Mouse (Mus musculus) intestine, embryonic 15.5 days (tissue): ENCODE results near the gene Efhc1. TPM values are rescaled to one million over a fixed set of nuclear protein-coding genes. Genes with fewer than 3 reads are reported as not detected.

ENCODE experiments used
- ATAC-seq: fragments of 200-750 bp; cut with Nextera tagmentation; 2 replicates; pipeline ENCODE4 v1.8.0; 2017; ENCODE audit warnings: moderate TSS enrichment, moderate library complexity
- H3K27ac ChIP-seq: fragments of 300-500 bp; sonication (generic); 2 replicates; pipeline ENCODE4 v1.5.1; 2015; ENCODE audit warnings: mild to moderate bottlenecking, inconsistent platforms
- H3K27me3 ChIP-seq: fragments of 300-500 bp; sonication (generic); replicated peaks from 2 replicates; pipeline ENCODE4 v1.6.1; 2015; ENCODE audit warnings: inconsistent platforms
- H3K36me3 ChIP-seq: fragments of 300-500 bp; sonication (generic); 2 replicates; pipeline ENCODE4 v1.6.1; 2015; ENCODE audit warnings: inconsistent platforms
- H3K4me1 ChIP-seq: fragments of 300-500 bp; sonication (generic); replicated peaks from 2 replicates; pipeline ENCODE4 v1.6.1; 2015; ENCODE audit warnings: inconsistent platforms
- H3K4me2 ChIP-seq: fragments of 300-500 bp; sonication (generic); replicated peaks from 2 replicates; pipeline ENCODE4 v1.6.1; 2015; ENCODE audit warnings: mild to moderate bottlenecking, inconsistent platforms
- H3K4me3 ChIP-seq: fragments of 300-500 bp; sonication (generic); replicated peaks from 2 replicates; pipeline ENCODE4 v1.5.1; 2015; ENCODE audit warnings: inconsistent platforms
- H3K9ac ChIP-seq: fragments of 300-500 bp; sonication (generic); 2 replicates; pipeline ENCODE4 v1.6.1; 2015; ENCODE audit warnings: inconsistent platforms
- H3K9me3 ChIP-seq: fragments of 300-500 bp; sonication (generic); 2 replicates; pipeline ENCODE4 v1.6.1; 2016; ENCODE audit warnings: inconsistent platforms
- WGBS: fragments of 180-500 bp; shearing (Covaris S2); methylation state at CpG from one replicate; pipeline ENCODE4 v1.1.7; 2015; 5-methylcytosine and 5-hydroxymethylcytosine counted together
- polyA plus RNA-seq: library from polyadenylated mRNA; unstranded; fragments of >200 nt; fragmentation: Nextera tagmentation; extraction: Ambion mirVana; gene quantifications from 2 replicates; pipeline ENCODE4 v1.2.1, GENCODE M21; 2015

Efhc1 gene
- polyA plus RNA-seq, 1 experiment from 2014 or later, result 2.2 TPM

- no peak overlapping the region for H3K27ac ChIP-seq
- no peak overlapping the region for H3K4me2 ChIP-seq
- H3K36me3 ChIP-seq, result no peaks in the 10 kb centered on the region
- no peak for ATAC-seq
- no peaks in the 10 kb centered on the region for H3K4me1 ChIP-seq
- H3K9ac ChIP-seq, result no peak overlapping the region
- no peak overlapping the region for H3K4me3 ChIP-seq
- H3K27me3 ChIP-seq, result no peaks in the 10 kb centered on the region
- 86% methylated on average over 2 of the region's 2 CpGs for WGBS
- H3K9me3 ChIP-seq, result no peaks in the 10 kb centered on the region
Measured at GRCm38 (mm10) chr1:20969642-20970041, 18.2 kb downstream of the Efhc1 start.

- Histone ChIP-seq H3K9ac (no peak overlapping the region), H3K27ac (no peak overlapping the region), H3K27me3 (no peaks in the 10 kb centered on the region), H3K4me2 (no peak overlapping the region), H3K4me1 (no peaks in the 10 kb centered on the region), H3K36me3 (no peaks in the 10 kb centered on the region), H3K4me3 (no peak overlapping the region), H3K9me3 (no peaks in the 10 kb centered on the region)
- ATAC-seq, result no peak
- 91% methylated on average over 6 of the region's 6 CpGs for WGBS
Measured at GRCm38 (mm10) chr1:20973389-20973788, 22.0 kb downstream of the Efhc1 start.

GRCm38 (mm10) chr1:20974341-20975135 is 23.1 kb downstream of the Efhc1 start:
- no peaks in the 10 kb centered on the region for H3K4me1 ChIP-seq
- H3K27me3 ChIP-seq, result no peaks in the 10 kb centered on the region
- no peak overlapping the region for H3K4me2 ChIP-seq
- H3K9ac ChIP-seq, result no peak overlapping the region
- H3K4me3 ChIP-seq, result no peak overlapping the region
- H3K36me3 ChIP-seq, result no peaks in the 10 kb centered on the region
- no peak overlapping the region for H3K27ac ChIP-seq
- no peak for ATAC-seq
- 63% methylated on average over 9 of the region's 9 CpGs for WGBS
- no peaks in the 10 kb centered on the region for H3K9me3 ChIP-seq

GRCm38 (mm10) chr1:20980553-20980952 is 29.1 kb downstream of the Efhc1 start:
- no peaks in the 10 kb centered on the region for H3K4me1 ChIP-seq
- ATAC-seq, result no peak
- 73% methylated on average over 1 of the region's 1 CpGs for WGBS
- no peaks in the 10 kb centered on the region for H3K27me3 ChIP-seq
- H3K4me2 ChIP-seq, result no peak overlapping the region
- no peak overlapping the region for H3K27ac ChIP-seq
- H3K36me3 ChIP-seq, result no peaks in the 10 kb centered on the region
- H3K9ac ChIP-seq, result no peak overlapping the region
- no peak overlapping the region for H3K4me3 ChIP-seq
- no peaks in the 10 kb centered on the region for H3K9me3 ChIP-seq

- no peak overlapping the region for H3K9ac ChIP-seq
- 89% methylated on average over 6 of the region's 6 CpGs for WGBS
- H3K27me3 ChIP-seq, result no peaks in the 10 kb centered on the region
- no peak overlapping the region for H3K4me3 ChIP-seq
- H3K27ac ChIP-seq, result no peak overlapping the region
- no peaks in the 10 kb centered on the region for H3K9me3 ChIP-seq
- no peak overlapping the region for H3K4me2 ChIP-seq
- no peak for ATAC-seq
- H3K4me1 ChIP-seq, result no peaks in the 10 kb centered on the region
- no peaks in the 10 kb centered on the region for H3K36me3 ChIP-seq
Measured at GRCm38 (mm10) chr1:20981764-20982163, 30.3 kb downstream of the Efhc1 start.

- no peaks in the 10 kb centered on the region for H3K36me3 ChIP-seq
Measured at GRCm38 (mm10) chr1:20984103-20984502, 32.7 kb downstream of the Efhc1 start.

GRCm38 (mm10) chr1:20984582-20984981 is 33.2 kb downstream of the Efhc1 start:
- 67% methylated on average over 4 of the region's 4 CpGs for WGBS
- H3K27me3 ChIP-seq, result no peaks in the 10 kb centered on the region
- no peak for ATAC-seq

More at GRCm38 (mm10) chr1:20984103-20984502, 32.7 kb downstream of the Efhc1 start:
- Histone ChIP-seq H3K9me3 (no peaks in the 10 kb centered on the region), H3K27ac (no peak overlapping the region), H3K4me3 (no peak overlapping the region), H3K27me3 (no peaks in the 10 kb centered on the region), H3K4me1 (no peaks in the 10 kb centered on the region), H3K4me2 (no peak overlapping the region), H3K9ac (no peak overlapping the region)
- no peak for ATAC-seq
- 72% methylated on average over 2 of the region's 2 CpGs for WGBS

GRCm38 (mm10) chr1:20986378-20987056 is 35.1 kb downstream of the Efhc1 start:
- no peak for ATAC-seq
- H3K36me3 ChIP-seq, result no peaks in the 10 kb centered on the region
- WGBS, result 64% methylated on average over 10 of the region's 10 CpGs
- H3K9ac ChIP-seq, result no peak overlapping the region
- no peaks in the 10 kb centered on the region for H3K27me3 ChIP-seq
- H3K4me3 ChIP-seq, result no peak overlapping the region
- H3K4me1 ChIP-seq, result no peaks in the 10 kb centered on the region
- no peak overlapping the region for H3K4me2 ChIP-seq
- H3K9me3 ChIP-seq, result no peaks in the 10 kb centered on the region
- no peak overlapping the region for H3K27ac ChIP-seq

More at GRCm38 (mm10) chr1:20984582-20984981, 33.2 kb downstream of the Efhc1 start:
- Histone ChIP-seq H3K4me3 (no peak overlapping the region), H3K9me3 (no peaks in the 10 kb centered on the region), H3K36me3 (no peaks in the 10 kb centered on the region), H3K4me1 (no peaks in the 10 kb centered on the region), H3K27ac (no peak overlapping the region), H3K4me2 (no peak overlapping the region), H3K9ac (no peak overlapping the region)

GRCm38 (mm10) chr1:20989461-20990083 is 38.1 kb downstream of the Efhc1 start:
- H3K27me3 ChIP-seq, result no peaks in the 10 kb centered on the region
- no peak for ATAC-seq
- H3K36me3 ChIP-seq, result no peaks in the 10 kb centered on the region
- no peak overlapping the region for H3K4me3 ChIP-seq
- H3K4me2 ChIP-seq, result no peak overlapping the region
- no peaks in the 10 kb centered on the region for H3K4me1 ChIP-seq
- H3K27ac ChIP-seq, result no peak overlapping the region
- H3K9ac ChIP-seq, result no peak overlapping the region
- WGBS, result 85% methylated on average over 11 of the region's 11 CpGs
- no peaks in the 10 kb centered on the region for H3K9me3 ChIP-seq

GRCm38 (mm10) chr1:20993690-20994089 is 42.3 kb downstream of the Efhc1 start:
- Histone ChIP-seq H3K36me3 (no peaks in the 10 kb centered on the region), H3K27me3 (no peaks in the 10 kb centered on the region), H3K4me2 (no peak overlapping the region), H3K9me3 (no peaks in the 10 kb centered on the region), H3K27ac (no peak overlapping the region), H3K9ac (no peak overlapping the region), H3K4me3 (no peak overlapping the region), H3K4me1 (no peaks in the 10 kb centered on the region)
- 83% methylated on average over 3 of the region's 3 CpGs for WGBS
- no peak for ATAC-seq

GRCm38 (mm10) chr1:20994338-20994737 is 42.9 kb downstream of the Efhc1 start:
- Histone ChIP-seq H3K27ac (no peak overlapping the region), H3K4me2 (no peak overlapping the region), H3K9ac (no peak overlapping the region), H3K4me1 (no peaks in the 10 kb centered on the region), H3K9me3 (no peaks in the 10 kb centered on the region), H3K36me3 (no peaks in the 10 kb centered on the region), H3K4me3 (no peak overlapping the region), H3K27me3 (no peaks in the 10 kb centered on the region)
- 81% methylated on average over 5 of the region's 5 CpGs for WGBS
- no peak for ATAC-seq

GRCm38 (mm10) chr1:20995331-20995986 is 44.0 kb downstream of the Efhc1 start:
- H3K27ac ChIP-seq, result no peak overlapping the region
- WGBS, result 72% methylated on average over 7 of the region's 7 CpGs

More at GRCm38 (mm10) chr1:20995331-20995986, 44.0 kb downstream of the Efhc1 start:
- Histone ChIP-seq H3K4me3 (no peak overlapping the region), H3K36me3 (no peaks in the 10 kb centered on the region), H3K4me1 (no peaks in the 10 kb centered on the region), H3K9me3 (no peaks in the 10 kb centered on the region), H3K4me2 (no peak overlapping the region), H3K9ac (no peak overlapping the region), H3K27me3 (no peaks in the 10 kb centered on the region)
- ATAC-seq, result no peak
